Mouse (Mus musculus) urinary bladder, postnatal 10 days (tissue): ENCODE data around the gene Pdcd2l.
"Not testable (repeated sequence)": the region's sequence is repeated elsewhere in the genome, so short reads cannot be mapped to it uniquely, and the experiment has no call there.

Experiments used
- DNase-seq: peaks from one replicate; pipeline ENCODE4 v3.0.0; 2022; ENCODE audit warnings: low spot score

Gene Pdcd2l

GRCm38 (mm10) chr7:34213281-34213680, 16.8 kb upstream of the Pdcd2l start:
- DNase-seq, result no peak

- no peak for DNase-seq
Measured at GRCm38 (mm10) chr7:34208027-34208745, 11.7 kb upstream of the Pdcd2l start.

- no peak for DNase-seq
Measured at GRCm38 (mm10) chr7:34206331-34206730, 9.9 kb upstream of the Pdcd2l start.

GRCm38 (mm10) chr7:34202147-34202546, 5.7 kb upstream of the Pdcd2l start:
- not testable (repeated sequence) for DNase-seq

- no peak for DNase-seq
Measured at GRCm38 (mm10) chr7:34200829-34201228, 4.4 kb upstream of the Pdcd2l start.

GRCm38 (mm10) chr7:34198346-34198745, 1.9 kb upstream of the Pdcd2l start:
- DNase-seq, result no peak

- no peak for DNase-seq
Measured at GRCm38 (mm10) chr7:34195632-34196031, 829 bp downstream of the Pdcd2l start.

GRCm38 (mm10) chr7:34192825-34193224, 3.6 kb downstream of the Pdcd2l start:
- DNase-seq, result no peak

GRCm38 (mm10) chr7:34189376-34189989, 7.0 kb downstream of the Pdcd2l start:
- no peak for DNase-seq

- no peak for DNase-seq
Measured at GRCm38 (mm10) chr7:34183794-34184193, 12.7 kb downstream of the Pdcd2l start.

GRCm38 (mm10) chr7:34183356-34183755, 13.1 kb downstream of the Pdcd2l start:
- DNase-seq, result no peak

GRCm38 (mm10) chr7:34176241-34176640, 20.2 kb downstream of the Pdcd2l start:
- DNase-seq, result not testable (repeated sequence)

GRCm38 (mm10) chr7:34172251-34172650, 24.2 kb downstream of the Pdcd2l start:
- no peak for DNase-seq

GRCm38 (mm10) chr7:34169454-34169853, 27.0 kb downstream of the Pdcd2l start, which contains the start of gene Uba2:
Gene Uba2 (minus strand): TSS chr7:34169599.
- no peak for DNase-seq

GRCm38 (mm10) chr7:34168470-34169251, 27.8 kb downstream of the Pdcd2l start:
- DNase-seq, result peak; percentile 72

GRCm38 (mm10) chr7:34167766-34168469, 28.5 kb downstream of the Pdcd2l start:
- no peak for DNase-seq

- no peak for DNase-seq
Measured at GRCm38 (mm10) chr7:34166850-34167249, 29.6 kb downstream of the Pdcd2l start.

- DNase-seq, result no peak
Measured at GRCm38 (mm10) chr7:34165999-34166398, 30.5 kb downstream of the Pdcd2l start.

GRCm38 (mm10) chr7:34164671-34165070, 31.8 kb downstream of the Pdcd2l start:
- DNase-seq, result no peak

- DNase-seq, result no peak
Measured at GRCm38 (mm10) chr7:34159167-34159566, 37.3 kb downstream of the Pdcd2l start.

GRCm38 (mm10) chr7:34157994-34158393, 38.5 kb downstream of the Pdcd2l start:
- DNase-seq, result no peak

GRCm38 (mm10) chr7:34147193-34147592, 49.3 kb downstream of the Pdcd2l start:
- no peak for DNase-seq
